Mouse (Mus musculus) 3134 (cell line): ENCODE results near the gene Ttc21a.
A peak's percentile ranks its signal among the peaks of the same experiment; 100 is the strongest.
"Not testable (repeated sequence)": the region's sequence is repeated elsewhere in the genome, so short reads cannot be mapped to it uniquely, and the experiment has no call there.

Experiments used
- DNase-seq: peaks from one replicate; pipeline ENCODE4 v3.0.0-alpha.2; 2011; ENCODE audit warnings: low spot score; ENCODE audit not compliant: insufficient read length; ENCODE audit errors: extremely low read depth

Gene Ttc21a

GRCm38 (mm10) chr9:119994207-119994606 is 56.8 kb downstream of the Ttc21a start:
- DNase-seq = no peak

- DNase-seq = no peak
Measured at GRCm38 (mm10) chr9:119996080-119996479, 58.7 kb downstream of the Ttc21a start.

- DNase-seq = no peak
Measured at GRCm38 (mm10) chr9:119998776-119999175, 61.4 kb downstream of the Ttc21a start.

GRCm38 (mm10) chr9:119999636-120000035 is 62.2 kb downstream of the Ttc21a start:
- DNase-seq = no peak

- DNase-seq = no peak
Measured at GRCm38 (mm10) chr9:120000761-120001160, 63.4 kb downstream of the Ttc21a start.

- peak; percentile 87 for DNase-seq
Measured at GRCm38 (mm10) chr9:120001945-120002725, 64.7 kb downstream of the Ttc21a start.

- DNase-seq = no peak
Measured at GRCm38 (mm10) chr9:120002893-120003292, 65.5 kb downstream of the Ttc21a start.

GRCm38 (mm10) chr9:120005936-120006335 is 68.5 kb downstream of the Ttc21a start:
- DNase-seq = no peak

- no peak for DNase-seq
Measured at GRCm38 (mm10) chr9:120007833-120008232, 70.4 kb downstream of the Ttc21a start.

GRCm38 (mm10) chr9:120009226-120009841 is 71.9 kb downstream of the Ttc21a start:
- DNase-seq = no peak

- no peak for DNase-seq
Measured at GRCm38 (mm10) chr9:120009871-120010270, 72.5 kb downstream of the Ttc21a start.

- DNase-seq = peak; percentile 90
Measured at GRCm38 (mm10) chr9:120010781-120011511, 73.5 kb downstream of the Ttc21a start.

GRCm38 (mm10) chr9:120011533-120011932 is 74.1 kb downstream of the Ttc21a start:
- DNase-seq = peak; percentile 74

GRCm38 (mm10) chr9:120012161-120012560 is 74.8 kb downstream of the Ttc21a start:
- not testable (repeated sequence) for DNase-seq

GRCm38 (mm10) chr9:120012781-120013180 is 75.4 kb downstream of the Ttc21a start:
- DNase-seq = peak; percentile 73

GRCm38 (mm10) chr9:120013251-120013820 is 75.9 kb downstream of the Ttc21a start:
- no peak for DNase-seq

- no peak for DNase-seq
Measured at GRCm38 (mm10) chr9:120014828-120015227, 77.4 kb downstream of the Ttc21a start.

GRCm38 (mm10) chr9:120016956-120017355 is 79.5 kb downstream of the Ttc21a start:
- DNase-seq = no peak
